Mouse (Mus musculus): ENCODE results near the gene Txndc11. TPM values are rescaled to one million over a fixed set of nuclear protein-coding genes. Genes with fewer than 3 reads are reported as not detected.

Txndc11 gene
- polyA plus RNA-seq, 1 experiment from 2014 or later: 35.1 TPM

- Histone ChIP-seq H3K4me1 (ENCODE audit: control insufficient read depth, insufficient read depth, low read length) (peaks cover 43% of the 10 kb centered on the region), H3K27ac (ENCODE audit: low read length) (no peak overlapping the region), H3K4me2 (replicated peaks; ENCODE audit: low read depth, low read length) (no peak overlapping the region), H3K4me3 (ENCODE audit: low read depth, low read length) (no peak overlapping the region), H3K27me3 (ENCODE audit: control insufficient read depth, insufficient read depth, low read length) (no peaks in the 10 kb centered on the region), H3K36me3 (ENCODE audit: control insufficient read depth, insufficient read depth, low read length) (no peaks in the 10 kb centered on the region), H3K9ac (replicated peaks; ENCODE audit: low read depth, low read length) (no peak overlapping the region), H3K9me3 (ENCODE audit: control insufficient read depth, low read depth, low read length) (no peaks in the 10 kb centered on the region)
- no peak for ATAC-seq (ENCODE audit: insufficient number of reproducible peaks, insufficient read depth, low FRiP score, low read depth)
- 92% methylated on average over 6 of the region's 6 CpGs for WGBS
Observed at GRCm38 (mm10) chr16:11064742-11065141, 69.7 kb downstream of the Txndc11 start.

GRCm38 (mm10) chr16:11064341-11064740 is 70.1 kb downstream of the Txndc11 start:
- no peak for ATAC-seq (ENCODE audit: insufficient number of reproducible peaks, insufficient read depth, low FRiP score, low read depth)
- WGBS: 94% methylated on average over 4 of the region's 4 CpGs
- Histone ChIP-seq H3K9ac (replicated peaks; ENCODE audit: low read depth, low read length) (no peak overlapping the region), H3K36me3 (ENCODE audit: control insufficient read depth, insufficient read depth, low read length) (no peaks in the 10 kb centered on the region), H3K4me3 (ENCODE audit: low read depth, low read length) (no peak overlapping the region), H3K4me1 (ENCODE audit: control insufficient read depth, insufficient read depth, low read length) (peaks cover 39% of the 10 kb centered on the region), H3K4me2 (replicated peaks; ENCODE audit: low read depth, low read length) (no peak overlapping the region), H3K27me3 (ENCODE audit: control insufficient read depth, insufficient read depth, low read length) (no peaks in the 10 kb centered on the region), H3K9me3 (ENCODE audit: control insufficient read depth, low read depth, low read length) (no peaks in the 10 kb centered on the region), H3K27ac (ENCODE audit: low read length) (no peak overlapping the region)

GRCm38 (mm10) chr16:11062794-11063721 is 71.4 kb downstream of the Txndc11 start:
- Histone ChIP-seq H3K27ac (ENCODE audit: low read length) (peak overlapping the region; percentile 91), H3K4me2 (replicated peaks; ENCODE audit: low read depth, low read length) (no peak overlapping the region; the same call in 1 of the 2 replicates), H3K27me3 (ENCODE audit: control insufficient read depth, insufficient read depth, low read length) (no peaks in the 10 kb centered on the region), H3K4me3 (ENCODE audit: low read depth, low read length) (no peak overlapping the region), H3K36me3 (ENCODE audit: control insufficient read depth, insufficient read depth, low read length) (no peaks in the 10 kb centered on the region), H3K9ac (replicated peaks; ENCODE audit: low read depth, low read length) (no peak overlapping the region), H3K4me1 (ENCODE audit: control insufficient read depth, insufficient read depth, low read length) (peaks cover 26% of the 10 kb centered on the region), H3K9me3 (ENCODE audit: control insufficient read depth, low read depth, low read length) (no peaks in the 10 kb centered on the region)
- 30% methylated on average over 13 of the region's 13 CpGs for WGBS
- ATAC-seq (ENCODE audit: insufficient number of reproducible peaks, insufficient read depth, low FRiP score, low read depth): peak; percentile 61; the same call in 1 of the 2 replicates

- Histone ChIP-seq H3K36me3 (ENCODE audit: control insufficient read depth, insufficient read depth, low read length) (no peaks in the 10 kb centered on the region), H3K4me1 (ENCODE audit: control insufficient read depth, insufficient read depth, low read length) (peaks cover 17% of the 10 kb centered on the region), H3K9me3 (ENCODE audit: control insufficient read depth, low read depth, low read length) (no peaks in the 10 kb centered on the region), H3K4me3 (ENCODE audit: low read depth, low read length) (no peak within 1 kb of the TSS), H3K9ac (replicated peaks; ENCODE audit: low read depth, low read length) (no peak within 1 kb of the TSS), H3K27ac (ENCODE audit: low read length) (no peak within 1 kb of the TSS), H3K4me2 (replicated peaks; ENCODE audit: low read depth, low read length) (no peak within 1 kb of the TSS), H3K27me3 (ENCODE audit: control insufficient read depth, insufficient read depth, low read length) (no peaks in the 10 kb centered on the region)
- WGBS: 87% methylated on average over 4 of the region's 4 CpGs
- no peak for ATAC-seq (ENCODE audit: insufficient number of reproducible peaks, insufficient read depth, low FRiP score, low read depth)
Observed at GRCm38 (mm10) chr16:11060645-11061044, 73.8 kb downstream of the Txndc11 start, which contains the start of gene Snn. TSS of gene Snn (plus strand) at chr16:11060945.

GRCm38 (mm10) chr16:11055916-11056315 is 78.5 kb downstream of the Txndc11 start:
- no peaks in the 10 kb centered on the region for H3K4me1 ChIP-seq (ENCODE audit: control insufficient read depth, insufficient read depth, low read length)
- H3K9ac ChIP-seq (replicated peaks; ENCODE audit: low read depth, low read length): no peak overlapping the region
- H3K9me3 ChIP-seq (ENCODE audit: control insufficient read depth, low read depth, low read length): no peaks in the 10 kb centered on the region
- no peaks in the 10 kb centered on the region for H3K27me3 ChIP-seq (ENCODE audit: control insufficient read depth, insufficient read depth, low read length)
- no peak overlapping the region for H3K4me3 ChIP-seq (ENCODE audit: low read depth, low read length)
- H3K4me2 ChIP-seq (replicated peaks; ENCODE audit: low read depth, low read length): no peak overlapping the region
- WGBS: 70% methylated on average over 5 of the region's 5 CpGs
- no peak overlapping the region for H3K27ac ChIP-seq (ENCODE audit: low read length)
- ATAC-seq (ENCODE audit: insufficient number of reproducible peaks, insufficient read depth, low FRiP score, low read depth): no peak
- no peaks in the 10 kb centered on the region for H3K36me3 ChIP-seq (ENCODE audit: control insufficient read depth, insufficient read depth, low read length)

GRCm38 (mm10) chr16:11054871-11055270 is 79.6 kb downstream of the Txndc11 start:
- Histone ChIP-seq H3K9me3 (ENCODE audit: control insufficient read depth, low read depth, low read length) (no peaks in the 10 kb centered on the region), H3K36me3 (ENCODE audit: control insufficient read depth, insufficient read depth, low read length) (no peaks in the 10 kb centered on the region), H3K4me3 (ENCODE audit: low read depth, low read length) (no peak overlapping the region), H3K4me1 (ENCODE audit: control insufficient read depth, insufficient read depth, low read length) (no peaks in the 10 kb centered on the region), H3K9ac (replicated peaks; ENCODE audit: low read depth, low read length) (no peak overlapping the region), H3K27ac (ENCODE audit: low read length) (no peak overlapping the region), H3K4me2 (replicated peaks; ENCODE audit: low read depth, low read length) (no peak overlapping the region), H3K27me3 (ENCODE audit: control insufficient read depth, insufficient read depth, low read length) (no peaks in the 10 kb centered on the region)
- WGBS: 87% methylated on average over 6 of the region's 6 CpGs
- no peak for ATAC-seq (ENCODE audit: insufficient number of reproducible peaks, insufficient read depth, low FRiP score, low read depth)

- H3K4me1 ChIP-seq (ENCODE audit: control insufficient read depth, insufficient read depth, low read length): no peaks in the 10 kb centered on the region
- WGBS: 62% methylated on average over 6 of the region's 6 CpGs
- no peak for ATAC-seq (ENCODE audit: insufficient number of reproducible peaks, insufficient read depth, low FRiP score, low read depth)
- no peaks in the 10 kb centered on the region for H3K36me3 ChIP-seq (ENCODE audit: control insufficient read depth, insufficient read depth, low read length)
- no peak overlapping the region for H3K4me3 ChIP-seq (ENCODE audit: low read depth, low read length)
- no peak overlapping the region for H3K27ac ChIP-seq (ENCODE audit: low read length)
- no peak overlapping the region for H3K9ac ChIP-seq (replicated peaks; ENCODE audit: low read depth, low read length)
- no peaks in the 10 kb centered on the region for H3K9me3 ChIP-seq (ENCODE audit: control insufficient read depth, low read depth, low read length)
- H3K4me2 ChIP-seq (replicated peaks; ENCODE audit: low read depth, low read length): no peak overlapping the region
- H3K27me3 ChIP-seq (ENCODE audit: control insufficient read depth, insufficient read depth, low read length): no peaks in the 10 kb centered on the region
Observed at GRCm38 (mm10) chr16:11054409-11054808, 80.0 kb downstream of the Txndc11 start.

- Histone ChIP-seq H3K9me3 (ENCODE audit: control insufficient read depth, low read depth, low read length) (no peaks in the 10 kb centered on the region), H3K36me3 (ENCODE audit: control insufficient read depth, insufficient read depth, low read length) (no peaks in the 10 kb centered on the region), H3K4me2 (replicated peaks; ENCODE audit: low read depth, low read length) (no peak overlapping the region), H3K9ac (replicated peaks; ENCODE audit: low read depth, low read length) (no peak overlapping the region), H3K4me1 (ENCODE audit: control insufficient read depth, insufficient read depth, low read length) (no peaks in the 10 kb centered on the region), H3K27ac (ENCODE audit: low read length) (no peak overlapping the region), H3K4me3 (ENCODE audit: low read depth, low read length) (no peak overlapping the region), H3K27me3 (ENCODE audit: control insufficient read depth, insufficient read depth, low read length) (no peaks in the 10 kb centered on the region)
- 93% methylated on average over 11 of the region's 11 CpGs for WGBS
- ATAC-seq (ENCODE audit: insufficient number of reproducible peaks, insufficient read depth, low FRiP score, low read depth): no peak
Observed at GRCm38 (mm10) chr16:11051134-11051533, 83.3 kb downstream of the Txndc11 start.
